Mouse (Mus musculus): ENCODE results near the gene Repin1. TPM values are rescaled to one million over a fixed set of nuclear protein-coding genes. Genes with fewer than 3 reads are reported as not detected.

The Repin1 gene
- total RNA-seq, 2 experiments from 2014 or later = 46.6 to 53.2 TPM

DNA sequence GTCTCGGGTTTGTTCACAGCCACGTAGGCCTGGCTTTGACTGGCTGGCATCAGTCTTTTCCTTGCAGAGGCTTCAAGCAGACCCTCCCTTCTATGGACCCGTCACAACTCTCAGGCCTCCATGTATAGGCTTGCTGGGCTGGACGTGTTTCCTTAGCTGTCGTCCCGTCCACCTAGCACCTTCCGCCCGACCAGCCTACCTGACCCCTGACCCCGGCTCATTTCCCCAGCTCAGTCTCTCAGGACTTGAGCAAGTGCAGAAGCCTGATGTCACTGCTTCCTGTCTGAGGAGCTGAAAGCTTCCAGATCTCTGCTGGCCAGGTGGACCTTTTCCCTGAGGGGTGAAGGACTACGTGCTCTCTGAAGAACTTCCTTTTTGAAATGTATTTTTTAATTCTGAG lies 20.4 kb upstream of the Repin1 start:
- DNase-seq (ENCODE audit: low spot score in 2 of 2) = no peak

DNA sequence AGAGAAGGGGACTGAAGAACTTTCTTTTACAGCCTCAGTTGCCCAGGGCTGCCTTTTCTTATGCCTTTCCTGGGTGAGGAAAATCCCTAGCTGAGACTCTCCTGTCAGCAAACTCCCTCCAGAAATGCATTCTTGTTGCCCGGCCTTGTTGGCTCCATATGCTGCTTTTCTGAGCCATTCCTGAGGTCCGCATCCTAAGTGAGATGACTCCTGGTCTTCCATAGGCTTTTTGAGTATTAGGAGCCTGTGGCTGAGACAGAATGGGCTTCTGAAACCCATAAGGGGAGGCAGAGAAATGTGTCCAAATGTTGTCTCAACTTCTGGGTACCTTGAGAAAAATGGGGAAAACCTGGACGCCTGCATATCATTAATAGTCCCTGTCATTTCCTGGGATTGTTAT lies 19.7 kb upstream of the Repin1 start:
- intact Hi-C loops (cut with DNase I) = no loop called here
- DNase-seq (ENCODE audit: low spot score in 2 of 2) = no peak

More for the DNA sequence above, 20.4 kb upstream of the Repin1 start:
- intact Hi-C loops (cut with DNase I) = no loop called here

DNA sequence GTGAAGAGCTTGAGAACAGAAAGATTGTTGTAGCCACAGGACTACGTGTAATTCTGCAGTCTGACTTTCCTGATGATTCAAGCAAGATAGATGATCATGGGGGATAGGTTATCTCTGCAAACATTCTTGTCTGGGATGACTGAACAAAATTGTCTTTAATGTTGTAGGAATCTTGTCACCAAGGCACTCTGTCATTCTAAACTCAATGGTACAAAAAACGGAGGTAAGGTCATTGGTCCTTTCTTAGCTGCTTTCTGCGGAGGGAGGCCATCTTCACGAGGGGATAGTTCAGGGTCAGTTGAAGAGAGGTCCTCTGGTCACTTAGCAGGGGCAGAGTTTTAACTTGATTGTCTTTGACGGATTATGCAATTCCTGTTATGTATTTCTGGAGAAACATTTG lies 14.9 kb upstream of the Repin1 start:
- intact Hi-C loops (cut with DNase I) = no loop called here
- no peak for DNase-seq (ENCODE audit: low spot score in 2 of 2)

DNA sequence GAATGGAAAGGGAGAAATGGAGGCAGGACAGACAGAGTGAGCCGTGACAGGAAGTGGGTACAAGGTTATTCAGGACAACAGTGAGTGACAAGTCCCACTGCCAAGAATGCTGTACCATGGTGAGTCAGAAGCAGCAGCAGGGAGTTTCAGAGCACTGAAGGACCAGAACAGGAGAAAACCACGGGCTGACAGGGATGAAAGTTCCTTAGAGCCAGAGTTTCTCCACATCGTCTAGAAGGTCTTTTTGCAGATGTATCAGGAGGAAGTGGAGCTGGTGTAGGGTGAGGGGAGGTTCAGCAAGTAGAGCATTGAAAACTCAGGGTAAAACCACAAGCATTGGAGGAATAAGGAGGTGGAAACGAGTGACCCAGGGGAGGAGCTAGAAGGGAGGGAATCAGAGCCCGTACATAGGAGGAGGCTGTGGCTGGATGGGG lies 14.5 kb upstream of the Repin1 start:
- intact Hi-C loops (cut with DNase I) = no loop called here
- no peak for DNase-seq (ENCODE audit: low spot score in 2 of 2)

DNA sequence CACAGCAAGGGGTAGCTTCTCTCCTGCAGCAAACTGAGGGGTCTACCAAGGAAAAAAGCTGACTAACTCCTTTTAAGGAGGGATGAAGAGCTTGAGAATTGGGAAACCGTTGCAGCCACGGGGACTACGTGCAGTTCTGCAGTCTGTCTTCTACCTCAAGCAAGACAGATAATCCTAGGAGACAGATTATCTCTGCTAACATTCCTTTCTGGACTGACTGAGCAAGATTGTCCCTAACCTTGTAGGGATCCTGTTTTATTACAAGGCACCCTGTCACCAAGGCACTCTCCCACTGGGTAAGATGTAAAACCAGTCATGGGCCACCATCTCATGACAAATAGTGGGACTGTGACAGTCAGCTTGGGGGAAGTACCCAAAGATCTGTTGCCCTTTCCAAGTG lies 12.4 kb upstream of the Repin1 start:
- intact Hi-C loops (cut with DNase I) = loop anchor here (5.0 to 10.0 kb wide), 2 partner anchors 191 to 374 kb away; partner anchors contain the start of gene Gimap3
- DNase-seq (ENCODE audit: low spot score in 2 of 2) = no peak

DNA sequence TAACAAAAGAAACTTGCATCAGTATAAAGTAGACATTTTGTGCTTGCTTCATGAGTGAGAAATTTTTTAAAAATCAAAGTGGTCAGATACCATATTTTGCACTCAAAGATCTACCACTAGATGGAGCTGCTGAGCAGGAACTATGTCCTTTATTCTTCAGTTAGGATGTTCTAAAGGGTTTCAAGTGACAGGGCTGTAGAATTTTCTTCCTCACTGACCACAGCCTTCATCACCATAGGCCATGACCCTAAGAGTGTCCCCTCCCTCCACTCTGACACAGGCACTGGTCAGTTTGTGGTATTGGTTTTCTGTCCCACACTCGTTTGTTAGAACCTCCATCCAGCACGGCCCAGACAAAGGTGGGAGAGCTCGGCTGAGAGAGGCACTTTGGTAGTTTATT lies 11.6 kb upstream of the Repin1 start:
- intact Hi-C loops (cut with DNase I) = loop anchor here (2.0 to 10.0 kb wide), 3 partner anchors 61 to 373 kb away; partner anchors contain the start of gene Gimap3
- DNase-seq (ENCODE audit: low spot score in 2 of 2) = peak; percentile 56 to 63

DNA sequence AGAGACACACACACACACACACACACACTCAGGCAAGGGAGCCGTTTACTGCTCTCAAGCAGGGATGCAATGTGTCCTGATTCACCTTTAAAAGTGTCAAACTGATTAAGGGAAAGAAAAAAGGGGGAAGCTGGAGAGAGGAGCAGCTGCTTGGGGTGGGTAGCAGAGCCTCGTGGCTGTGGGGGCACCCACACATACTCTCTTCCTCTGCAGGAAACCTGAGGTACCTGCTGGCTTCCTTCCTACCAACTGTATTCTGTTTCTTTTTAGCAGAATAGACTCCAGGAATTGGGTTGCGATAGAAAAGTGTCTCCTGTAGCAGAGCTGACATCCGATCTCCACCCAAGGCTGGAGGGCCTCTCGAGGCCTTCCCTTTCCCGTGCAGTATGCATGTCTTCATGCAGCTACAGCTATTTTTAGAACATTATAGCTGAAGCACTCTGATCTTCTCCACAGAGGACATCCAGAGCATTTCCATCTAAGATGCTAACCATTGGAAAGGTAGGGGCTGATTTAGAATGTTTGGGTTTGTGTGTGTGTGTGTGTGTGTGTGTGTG lies 4.4 kb upstream of the Repin1 start, which contains the start of gene Gm45021:
Gene Gm45021 (plus strand): TSS at position 417 of the 557 bp plus-strand sequence.
- no peak for DNase-seq (ENCODE audit: low spot score in 2 of 2)
- intact Hi-C loops (cut with DNase I) = loop anchor here (10.0 kb wide), 1 partner anchor 366 kb away; no protein-coding TSS in a partner anchor

DNA sequence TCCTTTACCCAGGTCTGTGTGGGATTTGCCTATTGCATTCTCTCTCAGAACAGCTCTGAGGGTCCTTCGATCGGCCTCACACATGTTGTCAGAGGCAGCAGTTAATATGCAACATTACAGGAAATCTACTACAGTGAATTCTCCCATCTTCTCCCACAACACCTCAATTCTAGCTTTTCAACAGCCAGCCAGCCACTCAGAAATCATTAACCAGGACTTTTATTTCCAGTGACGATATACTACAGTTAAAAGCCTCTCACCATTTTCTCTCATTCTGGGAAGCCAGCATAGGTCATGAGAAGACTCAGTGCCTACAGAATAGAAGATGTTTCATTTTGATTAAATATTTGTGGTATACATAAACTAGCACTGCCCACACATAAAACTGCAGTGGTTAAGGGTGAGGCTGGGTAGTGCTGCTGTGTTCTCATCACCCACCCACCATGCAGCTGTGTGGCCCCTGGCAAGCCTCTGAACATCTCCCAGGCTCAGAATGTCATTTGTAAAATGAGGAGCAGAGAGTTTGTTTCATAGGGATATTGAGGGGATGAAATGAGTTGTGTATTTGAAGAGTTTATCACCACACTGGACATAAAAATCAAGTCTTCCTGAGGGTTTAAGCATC lies 2.4 kb upstream of the Repin1 start:
- DNase-seq (ENCODE audit: low spot score in 2 of 2) = no peak
- intact Hi-C loops (cut with DNase I) = loop anchor here (5.0 kb wide), 1 partner anchor 36 kb away; the partner anchor contains the start of gene AI854703

DNA sequence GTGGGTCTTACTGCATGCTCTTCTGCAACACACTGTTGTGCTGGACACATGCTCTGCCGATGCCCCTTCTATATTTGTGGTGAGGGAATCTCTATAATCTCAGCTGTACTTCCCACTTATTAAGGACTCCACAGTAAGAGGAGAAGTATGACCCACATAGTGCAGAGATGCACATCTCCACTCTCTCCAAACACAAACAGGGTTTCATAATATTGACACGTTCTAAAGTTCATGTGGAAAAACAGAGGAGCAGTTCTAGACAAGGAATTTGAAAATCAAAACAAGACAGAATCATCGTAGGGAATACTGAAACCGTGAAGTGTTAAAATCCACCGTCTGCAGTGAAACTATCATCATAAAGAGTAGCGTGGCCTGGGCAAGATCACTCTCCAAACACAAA lies 1.8 kb upstream of the Repin1 start:
- intact Hi-C loops (cut with DNase I) = loop anchor here (2.0 to 5.0 kb wide), 2 partner anchors 35 to 37 kb away; partner anchors contain the start of genes AI854703 and Lrrc61

DNA sequence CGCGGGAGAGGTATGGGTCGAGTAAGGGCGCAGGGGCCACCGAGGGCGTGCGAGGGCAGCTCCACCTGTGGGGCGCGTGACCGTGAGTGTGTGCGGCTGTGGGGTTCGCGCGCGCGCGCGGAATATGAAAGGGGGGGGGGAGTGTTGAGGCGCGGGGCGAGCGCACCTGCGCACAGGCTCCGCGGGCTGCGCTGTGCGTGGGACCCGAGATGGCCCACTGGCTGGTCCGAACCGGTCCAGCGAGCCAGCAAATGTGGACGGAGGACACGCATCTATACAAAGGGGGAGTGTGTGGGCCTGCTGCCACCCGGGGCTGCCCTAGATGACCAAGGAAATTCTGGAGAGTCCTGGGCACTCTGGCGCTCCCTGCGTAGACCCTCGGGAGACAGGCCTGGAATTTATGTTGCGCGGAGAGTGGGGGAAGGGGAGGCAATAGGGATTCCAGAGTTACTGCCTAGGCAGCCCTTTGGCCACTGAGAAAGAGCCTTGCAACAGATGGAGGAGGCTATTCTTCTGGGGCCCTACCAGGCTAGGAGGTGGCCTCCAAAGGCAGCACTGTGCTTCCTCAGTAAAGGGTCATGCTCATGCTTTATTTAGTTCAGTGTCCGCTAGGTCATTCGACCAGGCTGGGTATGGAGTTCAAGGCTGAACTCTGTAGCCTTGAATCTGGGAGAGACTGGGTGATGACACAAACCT lies 508 bp downstream of the Repin1 start:
- intact Hi-C loops (cut with DNase I) = loop anchor here (5.0 kb wide), 1 partner anchor 33 kb away; the partner anchor contains the start of gene AI854703
- peak in 1 of 2 experiments; percentile 65 for DNase-seq (ENCODE audit: low spot score in 2 of 2)

More for the DNA sequence above, 1.8 kb upstream of the Repin1 start:
- DNase-seq (ENCODE audit: low spot score in 2 of 2) = no peak

DNA sequence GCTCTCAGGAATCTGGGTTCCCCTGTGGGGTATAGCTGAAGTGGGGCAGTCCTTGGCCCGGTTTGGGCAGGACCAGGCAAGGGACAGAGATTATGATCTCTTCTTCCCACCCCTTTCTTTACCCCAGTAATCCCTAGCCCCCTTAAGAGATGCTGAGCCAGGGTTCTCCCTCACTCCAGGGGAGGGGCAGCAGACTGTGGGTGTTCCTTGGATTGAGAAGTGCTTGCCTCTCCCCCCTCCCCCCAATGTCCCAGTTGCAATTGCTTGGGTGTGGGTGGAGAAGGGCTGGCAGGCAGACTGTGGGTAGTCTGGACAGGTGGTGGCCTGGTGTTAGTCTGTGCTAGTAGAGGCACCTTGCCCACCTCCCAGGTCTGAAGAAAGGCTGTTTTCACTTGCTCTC lies 1.6 kb downstream of the Repin1 start:
- peak in 1 of 2 experiments; percentile 66 for DNase-seq (ENCODE audit: low spot score in 2 of 2)
- intact Hi-C loops (cut with DNase I) = no loop called here

DNA sequence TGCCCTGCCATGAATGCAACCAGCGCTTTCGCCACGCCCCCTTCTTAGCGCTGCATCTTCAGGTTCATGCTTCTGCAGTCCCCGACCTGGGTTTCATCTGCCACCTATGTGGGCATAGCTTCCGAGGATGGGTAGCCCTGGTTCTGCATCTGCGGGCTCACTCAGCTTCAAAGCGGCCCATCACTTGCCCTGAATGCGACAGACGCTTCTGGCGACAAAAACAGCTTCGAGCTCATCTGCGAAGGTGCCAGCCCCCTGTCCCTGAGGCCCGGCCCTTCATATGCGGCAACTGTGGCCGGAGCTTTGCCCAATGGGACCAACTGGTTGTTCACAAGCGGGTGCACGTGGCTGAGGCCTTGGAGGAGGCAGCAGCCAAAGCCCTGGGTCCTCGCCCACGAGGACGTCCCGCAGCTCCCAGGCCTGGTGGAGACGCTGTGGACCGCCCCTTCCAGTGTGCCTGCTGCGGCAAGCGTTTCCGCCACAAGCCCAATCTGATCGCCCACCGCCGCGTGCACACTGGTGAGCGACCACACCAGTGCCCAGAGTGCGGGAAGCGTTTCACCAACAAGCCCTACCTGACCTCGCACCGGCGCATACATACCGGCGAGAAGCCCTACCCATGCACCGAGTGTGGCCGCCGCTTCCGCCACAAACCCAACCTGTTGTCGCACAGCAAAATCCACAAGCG lies 3.0 kb downstream of the Repin1 start:
- no peak for DNase-seq (ENCODE audit: low spot score in 2 of 2)
- intact Hi-C loops (cut with DNase I) = no loop called here

DNA sequence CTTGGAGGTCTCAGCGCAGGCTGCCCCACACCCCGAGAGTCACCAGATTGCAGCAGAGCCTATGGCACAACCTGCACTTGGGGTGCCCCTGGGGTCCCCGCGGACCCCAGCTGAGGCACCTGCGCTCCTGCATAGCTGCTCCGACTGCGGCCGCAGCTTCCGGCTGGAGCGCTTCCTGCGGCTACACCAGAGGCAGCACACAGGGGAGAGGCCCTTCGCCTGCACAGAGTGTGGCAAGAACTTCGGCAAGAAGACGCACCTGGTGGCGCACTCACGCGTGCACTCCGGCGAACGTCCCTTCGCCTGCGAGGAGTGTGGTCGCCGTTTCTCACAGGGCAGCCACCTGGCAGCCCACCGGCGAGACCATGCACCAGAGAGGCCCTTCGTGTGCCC lies 3.5 kb downstream of the Repin1 start:
- no peak for DNase-seq (ENCODE audit: low spot score in 2 of 2)
- intact Hi-C loops (cut with DNase I) = no loop called here

DNA sequence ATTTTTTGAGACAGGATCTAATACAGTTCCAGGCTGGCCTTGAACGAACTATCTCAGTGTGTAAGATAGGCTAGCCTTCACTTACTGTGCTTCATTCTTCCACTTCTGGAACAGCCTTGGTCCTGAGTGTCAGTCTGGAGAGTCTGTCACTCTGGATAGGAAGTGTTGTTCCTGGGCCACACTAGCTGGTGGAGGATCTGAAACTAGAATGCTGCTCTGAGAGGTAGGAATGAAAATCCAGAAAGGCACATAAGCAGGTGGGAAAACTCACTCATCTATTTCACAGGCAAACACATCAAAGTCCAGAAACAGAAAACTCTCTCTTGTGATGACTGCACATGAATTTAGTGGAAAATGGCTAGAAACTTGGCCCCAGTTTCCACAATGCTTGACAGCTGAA lies 6.9 kb downstream of the Repin1 start:
- no peak for DNase-seq (ENCODE audit: low spot score in 2 of 2)
- intact Hi-C loops (cut with DNase I) = loop anchor here (2.0 kb wide), 1 partner anchor 26 kb away; the partner anchor contains the start of gene AI854703

DNA sequence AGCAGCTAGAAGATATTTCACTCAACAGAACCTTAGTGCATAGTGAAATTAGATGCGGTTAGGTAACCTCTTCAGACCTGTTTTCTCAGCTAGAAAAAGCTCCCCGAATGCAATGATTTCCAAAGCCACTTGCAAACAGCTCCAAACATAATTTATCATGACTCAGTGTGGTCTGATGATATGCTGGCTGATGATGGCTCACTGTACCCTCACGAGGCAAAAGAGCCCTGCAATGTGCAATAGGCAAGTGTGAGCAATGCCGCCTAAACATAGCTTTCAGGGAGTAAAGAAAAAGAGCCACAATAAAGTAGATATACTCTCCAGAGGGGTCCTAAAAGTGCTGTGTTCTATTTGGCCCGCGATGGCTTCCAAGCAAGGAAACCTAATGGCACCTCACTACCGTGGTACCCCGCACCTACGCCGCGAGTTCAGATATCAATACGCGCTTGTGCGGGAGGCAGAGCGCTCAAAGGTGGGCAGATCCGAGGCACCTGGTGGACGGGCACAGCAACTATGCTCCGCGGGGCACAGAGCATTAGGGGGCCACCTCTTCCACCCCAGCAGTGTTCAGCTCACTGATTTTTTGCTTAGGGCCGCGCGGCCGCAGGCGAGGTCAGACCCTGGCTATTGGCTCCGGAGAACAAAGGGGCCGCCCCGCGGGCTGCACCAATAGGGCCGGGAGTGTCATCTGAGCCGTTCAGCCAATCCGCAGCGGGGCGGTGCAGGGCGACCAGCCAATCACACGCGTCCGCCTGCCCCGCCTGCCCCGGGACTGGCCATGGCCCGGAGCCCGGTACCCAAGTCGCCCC lies 7.8 kb downstream of the Repin1 start, which contains the start of gene Zfp775:
Gene Zfp775 (plus strand): TSS at position 793 of the 809 bp plus-strand sequence.
- DNase-seq (ENCODE audit: low spot score in 2 of 2) = peak; percentile 96 to 97
- intact Hi-C loops (cut with DNase I) = loop anchor here (2.0 kb wide), 1 partner anchor 25 kb away; the partner anchor contains the start of gene AI854703

DNA sequence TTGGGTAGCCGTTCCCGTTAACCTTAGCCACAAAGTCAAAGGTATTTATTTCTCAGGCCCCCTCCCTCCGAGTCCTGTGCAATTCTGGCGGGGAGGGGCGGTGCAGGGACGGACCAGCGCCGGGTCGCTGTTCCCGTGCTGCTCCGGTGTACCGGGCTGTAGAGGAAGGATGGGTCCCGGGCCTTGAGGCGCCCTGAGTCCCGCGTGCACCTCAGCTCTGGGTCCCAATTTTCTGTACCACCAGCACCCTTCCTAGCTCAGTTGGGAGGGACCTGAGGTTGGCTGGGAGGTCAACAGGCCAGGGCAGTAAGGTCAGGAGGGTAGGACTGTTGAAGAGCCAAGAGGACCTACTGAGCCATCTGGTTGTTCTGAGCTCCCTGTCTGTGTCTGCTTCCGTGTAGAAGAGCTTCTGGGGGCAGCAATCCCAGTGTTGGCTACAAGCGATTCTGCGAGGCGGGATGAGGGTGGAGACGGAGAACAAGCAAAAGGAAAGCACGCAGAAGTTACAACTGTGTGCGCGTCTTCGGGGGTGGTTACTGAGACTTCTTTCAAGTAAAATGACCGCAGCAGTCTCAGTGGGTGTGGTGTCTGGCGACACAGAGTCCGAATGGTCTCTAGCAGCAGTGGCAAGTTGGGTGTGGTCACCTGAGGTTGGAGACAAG lies 8.5 kb downstream of the Repin1 start:
- intact Hi-C loops (cut with DNase I) = no loop called here

DNA sequence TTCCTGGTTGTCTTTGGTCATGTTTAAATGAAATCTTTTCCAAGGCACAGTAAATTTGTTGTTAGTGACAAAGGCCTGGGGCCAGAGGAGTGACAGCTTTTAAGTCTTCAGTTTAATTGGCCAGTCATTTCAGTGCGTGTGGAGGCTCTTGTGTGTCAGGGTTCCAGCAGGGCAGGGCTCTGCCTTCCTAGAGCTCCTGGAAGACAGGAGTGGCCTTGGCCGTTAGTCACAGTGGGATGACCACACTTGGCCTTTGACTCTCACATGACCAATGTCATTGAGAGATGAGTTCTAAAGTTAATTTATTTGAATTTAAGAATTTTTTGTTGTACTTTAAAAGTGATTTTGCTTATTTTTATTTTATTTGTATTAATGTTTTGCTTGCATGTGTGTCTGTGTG lies 14.4 kb downstream of the Repin1 start:
- intact Hi-C loops (cut with DNase I) = no loop called here

More for the DNA sequence above, 8.5 kb downstream of the Repin1 start:
- peak; percentile 43 to 74 for DNase-seq (ENCODE audit: low spot score in 2 of 2)

DNA sequence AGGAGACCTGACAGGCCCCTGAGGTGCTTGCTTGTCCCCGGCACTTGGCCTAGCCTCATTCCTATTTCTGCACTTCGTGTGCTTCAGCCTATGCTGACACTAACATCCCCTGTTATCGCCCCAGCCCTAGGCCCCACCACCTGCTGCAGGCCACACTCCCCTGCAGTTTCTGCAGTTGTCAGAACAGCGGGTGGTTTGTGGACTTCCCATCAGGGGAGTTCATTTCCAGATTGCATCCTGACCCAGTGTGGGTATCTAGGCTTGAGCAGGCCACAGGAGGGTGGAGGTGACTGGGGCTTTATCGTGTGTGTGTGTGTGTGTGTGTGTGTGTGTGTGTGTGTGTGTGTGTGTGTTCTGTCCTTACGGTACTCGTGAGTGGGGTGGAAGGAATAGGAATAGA lies 15.8 kb downstream of the Repin1 start:
- intact Hi-C loops (cut with DNase I) = no loop called here

More for the DNA sequence above, 14.4 kb downstream of the Repin1 start:
- no peak for DNase-seq (ENCODE audit: low spot score in 2 of 2)

More for the DNA sequence above, 15.8 kb downstream of the Repin1 start:
- DNase-seq (ENCODE audit: low spot score in 2 of 2) = no peak
